Mouse (Mus musculus): ENCODE results near the gene Dqx1.

Dqx1 gene

DNA sequence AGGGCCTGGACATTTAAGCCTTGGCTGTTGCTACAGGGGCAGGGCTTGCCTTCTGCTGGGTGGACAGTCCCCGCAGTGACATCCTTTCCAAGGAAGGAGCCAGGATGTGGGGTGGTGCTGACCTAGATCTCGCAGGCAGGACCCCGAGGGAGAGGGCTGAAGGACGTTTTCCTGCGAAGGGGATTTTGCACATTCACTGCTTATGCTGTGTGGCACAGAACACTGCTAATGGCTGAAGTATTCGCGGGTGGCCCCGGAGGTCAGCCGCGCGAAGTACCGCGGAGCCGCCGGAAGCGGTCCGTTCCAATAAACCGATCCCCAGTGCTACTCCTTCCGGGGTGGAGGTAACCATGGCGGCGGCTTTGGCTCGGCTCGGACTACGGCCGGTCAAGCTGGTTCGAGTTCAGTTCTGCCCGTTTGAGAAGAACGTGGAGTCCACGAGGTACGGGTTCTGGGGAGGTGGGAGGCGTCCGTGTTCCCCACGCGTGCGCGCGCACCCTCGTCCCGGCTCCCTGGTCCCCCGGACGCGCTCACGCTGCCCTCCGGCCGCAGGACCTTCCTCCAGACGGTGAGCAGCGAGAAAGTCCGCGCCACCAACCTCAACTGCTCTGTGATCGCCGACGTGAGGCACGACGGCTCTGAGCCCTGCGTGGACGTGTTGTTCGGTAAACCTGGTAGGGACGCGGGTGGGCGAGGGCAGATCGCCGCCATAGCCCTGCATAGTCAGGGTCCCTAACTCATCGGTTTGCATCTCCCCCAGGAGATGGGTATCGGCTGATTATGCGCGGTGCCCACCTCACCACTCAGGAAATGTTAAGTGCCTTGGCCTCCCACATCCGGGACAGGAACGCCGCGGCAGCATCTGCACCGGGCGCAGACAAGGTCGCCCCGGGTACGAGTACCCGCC is 51.4 kb downstream of the Dqx1 start, which contains the start of gene Mrpl53:
Mrpl53 (plus strand) TSS at position 279 of the 907 bp plus-strand sequence.
- DNase-seq = peak; percentile 80 to 87

- no peak for DNase-seq
These were observed 54.0 kb downstream of the Dqx1 start for GRCm38 (mm10) chr6:83111510-83112136.

- peak; percentile 94 to 95 for DNase-seq
These were observed 57.5 kb downstream of the Dqx1 start, which contains the start of gene Mogs for GRCm38 (mm10) chr6:83115011-83115671. TSS of gene Mogs (plus strand) at chr6:83115496.

DNA sequence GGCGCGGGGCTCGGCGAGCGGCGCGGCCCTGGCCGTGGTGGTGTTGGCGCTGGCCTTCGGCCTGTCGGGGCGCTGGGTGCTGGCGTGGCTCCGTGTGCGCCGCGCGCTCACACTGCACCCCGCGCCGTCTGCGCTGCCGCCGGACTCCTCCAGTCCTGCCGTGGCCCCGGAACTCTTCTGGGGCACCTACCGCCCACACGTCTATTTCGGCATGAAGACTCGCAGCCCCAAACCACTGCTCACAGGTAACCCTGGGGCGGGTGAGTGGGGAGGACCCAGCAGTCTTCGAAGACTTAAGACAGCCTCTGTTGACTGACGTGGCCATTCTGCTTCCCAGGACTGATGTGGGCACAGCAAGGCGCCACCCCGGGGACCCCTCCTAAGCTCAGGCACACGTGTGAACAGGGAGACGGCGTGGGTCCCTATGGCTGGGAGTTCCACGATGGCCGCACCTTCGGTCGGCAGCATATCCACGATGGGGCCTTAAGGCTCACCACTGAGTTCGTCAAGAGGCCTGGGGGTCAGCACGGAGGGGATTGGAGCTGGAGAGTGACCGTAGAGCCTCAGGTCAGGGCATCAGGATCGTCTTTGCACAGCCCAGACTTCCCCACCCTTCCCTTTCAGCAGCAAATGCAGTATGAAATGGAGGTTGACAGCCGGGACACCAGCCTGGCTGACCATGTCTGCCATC is 58.2 kb downstream of the Dqx1 start:
- DNase-seq = no peak

- DNase-seq = no peak
These were observed 58.9 kb downstream of the Dqx1 start for GRCm38 (mm10) chr6:83116373-83117164.

Data from cerebellum, adult 18-20 months (tissue).